Mouse (Mus musculus) stomach, postnatal 0 days (tissue): Measurements from ENCODE around the gene Dmrt2.

Experiments
- CTCF ChIP-seq: IDR thresholded peaks from 2 replicates; pipeline ENCODE4 v1.5.1; 2016; ENCODE audit warnings: antibody characterized with exemption, low read depth, mild to moderate bottlenecking, moderate library complexity
- EP300 ChIP-seq: optimal IDR thresholded peaks from 2 replicates; pipeline ENCODE3; 2016; ENCODE audit warnings: antibody characterized with exemption

GRCm38 (mm10) chr19:25648701-25649100 lies 23.5 kb upstream of the Dmrt2 start:
- TF ChIP-seq CTCF (no peak), EP300 (no peak)
